Mouse (Mus musculus) bone marrow, adult 2 months (tissue): ENCODE measurements around the gene Ldhc.

ENCODE experiments used
- CTCF ChIP-seq: fragments of 200-500 bp; IDR thresholded peaks from 2 replicates; pipeline ENCODE4 v1.5.1; 2011; ENCODE audit warnings: low read length, control low read depth; ENCODE audit not compliant: control insufficient read depth, insufficient read depth
- POLR2A ChIP-seq: fragments of 200-500 bp; IDR thresholded peaks from 2 replicates; pipeline ENCODE4 v1.6.1; 2011; ENCODE audit warnings: low read depth, mild to moderate bottlenecking, control low read depth, low read length, borderline replicate concordance; ENCODE audit not compliant: control insufficient read depth

GRCm38 (mm10) chr7:46833266-46833665 is 27.7 kb upstream of the Ldhc start:
- TF ChIP-seq POLR2A (no peak), CTCF (no peak)
